ENCODE assay signal across 23 mouse cellular contexts in the genomic region with DNA sequence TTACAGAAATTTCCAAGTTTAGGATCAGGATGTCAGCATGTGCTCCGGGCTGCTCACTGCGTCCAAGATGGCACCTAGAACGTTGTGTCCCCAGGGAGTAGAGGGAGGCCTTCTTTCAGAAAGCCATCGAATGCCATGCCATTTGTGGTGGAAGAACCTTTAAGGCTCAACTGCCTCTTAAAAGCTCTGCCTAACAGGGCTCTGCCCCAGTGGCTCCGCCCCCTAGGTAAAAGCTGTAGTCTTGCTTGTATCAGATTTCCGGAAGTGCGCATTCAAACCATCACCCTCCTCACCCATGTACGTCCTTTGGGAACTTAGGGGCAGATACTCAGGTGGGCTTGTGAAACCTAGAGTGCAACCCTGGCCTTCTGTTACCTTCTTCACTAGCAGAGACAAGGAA.
"Had no signal": no experiment of that assay in that cellular context is flagged by ENCODE, and none has a peak within 500 bp of the region (broad histone marks: within the 10 kb centered on the region; RNA-seq: fewer than 3 reads in every experiment).

No protein-coding gene starts in this region.

- H3K36me3 ChIP-seq: heart, embryonic 12.5 days; hindbrain, embryonic 13.5 days; hindbrain, embryonic 15.5 days; limb, embryonic 10.5 days; limb, embryonic 12.5 days; liver, embryonic 13.5 days; liver, embryonic 15.5 days had no signal

- H3K4me3 ChIP-seq: heart, adult 2 months; heart, embryonic 12.5 days; hindbrain, embryonic 13.5 days; hindbrain, embryonic 15.5 days; layer of hippocampus, adult 2 months; left cerebral cortex, adult 2 months; limb, embryonic 10.5 days; limb, embryonic 12.5 days; liver, embryonic 13.5 days; liver, embryonic 15.5 days had no signal

- H3K9me3 ChIP-seq: heart, embryonic 12.5 days; hindbrain, embryonic 13.5 days; hindbrain, embryonic 15.5 days; limb, embryonic 10.5 days; limb, embryonic 12.5 days; liver, embryonic 13.5 days; liver, embryonic 15.5 days had no signal

- H3K4me2 ChIP-seq: heart, embryonic 12.5 days; hindbrain, embryonic 13.5 days; hindbrain, embryonic 15.5 days; limb, embryonic 12.5 days; liver, embryonic 11.5 days; liver, embryonic 13.5 days; liver, embryonic 15.5 days had no signal

- H3K27ac ChIP-seq: heart, adult 2 months; hindbrain, embryonic 13.5 days; hindbrain, embryonic 15.5 days; hindbrain, postnatal 0 days; layer of hippocampus, adult 2 months; left cerebral cortex, adult 2 months; limb, embryonic 10.5 days; limb, embryonic 12.5 days; liver, embryonic 13.5 days; liver, embryonic 15.5 days had no signal

- H3K27me3 ChIP-seq: heart, embryonic 12.5 days; hindbrain, embryonic 13.5 days; hindbrain, embryonic 15.5 days; limb, embryonic 12.5 days; liver, embryonic 13.5 days; liver, embryonic 15.5 days had no signal

- DNase-seq: gastrocnemius, postnatal 14 days; gastrocnemius, postnatal 36 days; heart, adult 2 months; heart, postnatal 10 days; kidney, adult 18-20 months; kidney, adult 8-10 months; kidney, postnatal 10 days; kidney, postnatal 25 days; kidney, postnatal 4 days; layer of hippocampus, adult 9-11 months; liver; liver, embryonic 13.5 days had no signal

- ATAC-seq: hindbrain, postnatal 0 days; intestine, postnatal 0 days had no signal

- H3K4me1 ChIP-seq: heart, embryonic 12.5 days; hindbrain, embryonic 13.5 days; hindbrain, embryonic 15.5 days; limb, embryonic 12.5 days; liver, embryonic 13.5 days; liver, embryonic 15.5 days had no signal

- H3K9ac ChIP-seq: heart, embryonic 12.5 days; hindbrain, embryonic 13.5 days; hindbrain, embryonic 15.5 days; limb, embryonic 12.5 days; liver, embryonic 13.5 days; liver, embryonic 15.5 days had no signal
